Mouse (Mus musculus) limb, embryonic 14.5 days (tissue): ENCODE data around the gene Spem2. TPM values are rescaled to one million over a fixed set of nuclear protein-coding genes. Genes with fewer than 3 reads are reported as not detected.

Experiments used
- ATAC-seq: fragments of 200-750 bp; cut with Nextera tagmentation; 2 replicates; pipeline ENCODE4 v1.8.0; 2017; ENCODE audit warnings: low read depth, moderate number of reproducible peaks, moderate TSS enrichment; ENCODE audit not compliant: low FRiP score
- DNase-seq: peaks from one replicate; pipeline ENCODE4 v3.0.0-alpha.2; 2015; ENCODE audit warnings: low spot score
- H3K27ac ChIP-seq: fragments of 300-500 bp; sonication (generic); replicated peaks from 2 replicates; pipeline ENCODE4 v1.5.1; 2014; ENCODE audit warnings: low read depth, mild to moderate bottlenecking, low read length, moderate library complexity, mixed read lengths
- H3K27me3 ChIP-seq: fragments of 300-500 bp; sonication (generic); 2 replicates; pipeline ENCODE4 v1.6.1; 2014; ENCODE audit warnings: low read length, mixed read lengths; ENCODE audit not compliant: control insufficient read depth, insufficient read depth
- H3K36me3 ChIP-seq: fragments of 300-500 bp; sonication (generic); 2 replicates; pipeline ENCODE4 v1.6.1; 2014; ENCODE audit warnings: mild to moderate bottlenecking, low read length, moderate library complexity, mixed read lengths; ENCODE audit not compliant: control insufficient read depth, insufficient read depth
- H3K4me1 ChIP-seq: fragments of 300-500 bp; sonication (generic); 2 replicates; pipeline ENCODE4 v1.6.1; 2014; ENCODE audit warnings: antibody characterized with exemption, low read length, mixed read lengths; ENCODE audit not compliant: control insufficient read depth, insufficient read depth
- H3K4me2 ChIP-seq: fragments of 300-500 bp; sonication (generic); replicated peaks from 2 replicates; pipeline ENCODE4 v1.6.1; 2014; ENCODE audit warnings: low read depth, mild to moderate bottlenecking, low read length, moderate library complexity; ENCODE audit not compliant: severe bottlenecking
- H3K4me3 ChIP-seq: fragments of 300-500 bp; sonication (generic); replicated peaks from 2 replicates; pipeline ENCODE4 v1.5.1; 2014; ENCODE audit warnings: low read length
- H3K9ac ChIP-seq: fragments of 300-500 bp; sonication (generic); 2 replicates; pipeline ENCODE4 v1.6.1; 2014; ENCODE audit warnings: mild to moderate bottlenecking, low read depth, low read length, moderate library complexity; ENCODE audit not compliant: severe bottlenecking
- H3K9me3 ChIP-seq: fragments of 300-500 bp; sonication (generic); 2 replicates; pipeline ENCODE4 v1.6.1; 2016; ENCODE audit warnings: low read length; ENCODE audit not compliant: control insufficient read depth
- POLR2A ChIP-seq: fragments of 200-500 bp; IDR thresholded peaks from 2 replicates; pipeline ENCODE4 v1.8.0; 2012; ENCODE audit warnings: inconsistent platforms, mild to moderate bottlenecking, moderate library complexity, borderline replicate concordance; ENCODE audit not compliant: insufficient read depth, insufficient read length; ENCODE audit errors: extremely low read depth
- WGBS: fragments of 180-500 bp; shearing (Covaris S2); extraction: QIAGEN DNeasy Blood & Tissue Kit; methylation state at CpG from one replicate; pipeline ENCODE4 v1.1.7; 2014; 5-methylcytosine and 5-hydroxymethylcytosine counted together
- polyA plus RNA-seq, 2 experiments: library from polyadenylated mRNA; depleted of rRNA in 1 of 2; stranded (reverse) in 1 of 2; unstranded in 1 of 2; fragments of >200 nt; fragmentation: Nextera tagmentation in 1 of 2; extraction: Ambion mirVana in 1 of 2; gene quantifications; 2 replicates each; pipeline versions ENCODE4 v1.2.1 to v1.2.3; 2012 to 2014

Spem2 gene
- polyA plus RNA-seq, 2 experiments, result not detected

DNA sequence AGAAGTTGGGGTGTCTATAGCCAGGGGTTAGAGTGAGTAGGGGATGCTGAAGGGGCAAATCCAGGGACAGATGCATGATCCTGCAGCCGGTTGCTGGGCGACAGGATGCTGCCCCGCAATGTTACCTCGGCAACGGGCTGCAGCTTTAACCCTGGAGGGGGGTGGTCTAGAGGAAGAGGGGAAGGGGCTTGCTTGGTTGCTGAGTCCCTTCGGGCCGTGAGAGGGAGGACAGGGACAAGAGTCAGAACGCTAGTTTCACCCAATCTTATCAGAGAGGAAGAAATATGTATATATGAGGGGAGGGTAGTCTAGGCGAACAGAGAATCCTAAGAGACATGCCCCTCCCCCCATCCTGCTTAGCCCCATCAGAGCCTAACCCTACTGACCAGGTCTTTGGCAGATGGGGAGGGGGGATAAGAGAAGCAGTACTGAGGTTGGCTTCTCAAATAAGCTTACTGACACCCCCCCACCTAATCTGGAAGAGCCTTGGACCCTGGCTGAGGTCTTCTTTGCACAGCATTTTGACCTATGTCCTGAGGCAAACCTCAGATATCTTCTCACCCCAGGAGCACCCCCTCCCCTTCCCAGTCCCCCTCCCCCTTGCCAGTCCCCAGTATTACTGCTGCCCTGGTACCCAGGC is 17.2 kb upstream of the Spem2 start:
- Histone ChIP-seq H3K36me3 (peaks cover 33% of the 10 kb centered on the region), H3K9ac (peak overlapping the region; percentile 71; the same call in 1 of the 2 replicates), H3K4me3 (peak overlapping the region; percentile 73), H3K9me3 (no peaks in the 10 kb centered on the region), H3K27ac (no peak overlapping the region), H3K4me1 (peaks cover 37% of the 10 kb centered on the region), H3K4me2 (peak overlapping the region; percentile 95), H3K27me3 (peaks cover 5% of the 10 kb centered on the region; the same call in 1 of the 2 replicates)
- no peak for TF ChIP-seq POLR2A
- peak; percentile 7 for DNase-seq
- WGBS, result 14% methylated on average over 9 of the region's 9 CpGs
- ATAC-seq, result no peak

DNA sequence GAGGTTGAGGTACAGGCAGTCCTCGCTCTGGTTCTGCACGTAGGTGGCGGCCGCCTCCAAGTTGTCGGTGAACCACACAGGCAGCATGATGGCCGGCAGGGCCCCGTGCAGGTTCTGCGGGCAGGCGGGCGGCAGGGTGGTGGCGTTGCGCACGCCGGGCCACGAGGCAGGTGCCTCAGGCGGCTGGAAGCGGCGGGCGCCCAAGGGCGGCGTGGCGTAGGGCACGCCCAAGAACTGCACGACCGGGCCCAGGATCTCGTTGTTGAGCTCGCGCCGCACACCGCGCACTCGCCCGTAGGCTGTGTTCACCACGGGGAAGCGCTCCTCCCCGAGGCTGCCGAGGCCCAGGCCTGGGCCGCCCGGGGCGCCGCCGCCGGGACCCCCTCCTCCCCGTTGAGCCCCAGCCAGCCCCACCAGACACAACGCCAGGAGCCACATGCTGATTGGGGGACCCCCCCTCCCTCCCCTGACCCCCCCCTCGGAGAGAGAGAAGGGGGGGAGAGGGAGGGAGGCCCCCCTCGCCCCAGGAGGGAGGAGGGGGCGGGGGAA is 15.8 kb upstream of the Spem2 start:
- ATAC-seq (no peak), DNase-seq (peak; percentile 21)
- no peak overlapping the region for H3K27ac ChIP-seq
- no peaks in the 10 kb centered on the region for H3K9me3 ChIP-seq
- H3K4me3 ChIP-seq, result peak overlapping the region; percentile 73
- peak overlapping the region; percentile 68 for H3K9ac ChIP-seq
- no peak for TF ChIP-seq POLR2A
- H3K4me2 ChIP-seq, result peak overlapping the region; percentile 95
- H3K27me3 ChIP-seq, result peaks cover 5% of the 10 kb centered on the region; the same call in 1 of the 2 replicates
- H3K36me3 ChIP-seq, result peaks cover 34% of the 10 kb centered on the region
- WGBS, result 7% methylated on average over 43 of the region's 48 CpGs
- peaks cover 31% of the 10 kb centered on the region for H3K4me1 ChIP-seq

DNA sequence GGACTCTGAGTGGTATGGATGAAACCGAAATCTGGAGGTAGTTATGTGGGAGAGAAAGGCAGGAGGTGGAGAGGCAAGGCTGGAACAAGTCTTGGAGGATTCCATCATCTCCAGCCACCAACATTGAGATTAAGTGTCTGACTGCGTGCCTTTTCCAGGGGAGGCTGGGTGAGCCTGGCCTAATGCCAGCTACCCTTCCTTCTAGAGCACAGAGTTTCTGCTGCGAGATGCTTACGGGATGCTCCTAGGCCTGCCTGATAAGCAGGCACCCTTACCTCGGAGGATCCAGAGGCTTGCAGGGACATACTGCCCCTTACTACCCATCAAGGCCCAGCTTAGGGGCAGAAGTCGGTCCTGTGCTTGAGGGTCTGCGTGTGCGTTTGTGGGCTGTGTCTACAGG is 15.3 kb upstream of the Spem2 start:
- H3K27me3 ChIP-seq, result peaks cover 5% of the 10 kb centered on the region; the same call in 1 of the 2 replicates
- H3K9me3 ChIP-seq, result no peaks in the 10 kb centered on the region
- DNase-seq, result no peak
- 61% methylated on average over 8 of the region's 8 CpGs for WGBS
- no peak for ATAC-seq
- H3K36me3 ChIP-seq, result peaks cover 37% of the 10 kb centered on the region
- H3K9ac ChIP-seq, result peak overlapping the region; percentile 68
- H3K27ac ChIP-seq, result no peak overlapping the region
- peaks cover 30% of the 10 kb centered on the region for H3K4me1 ChIP-seq
- H3K4me2 ChIP-seq, result peak overlapping the region; percentile 95
- no peak for TF ChIP-seq POLR2A
- peak overlapping the region; percentile 73 for H3K4me3 ChIP-seq

DNA sequence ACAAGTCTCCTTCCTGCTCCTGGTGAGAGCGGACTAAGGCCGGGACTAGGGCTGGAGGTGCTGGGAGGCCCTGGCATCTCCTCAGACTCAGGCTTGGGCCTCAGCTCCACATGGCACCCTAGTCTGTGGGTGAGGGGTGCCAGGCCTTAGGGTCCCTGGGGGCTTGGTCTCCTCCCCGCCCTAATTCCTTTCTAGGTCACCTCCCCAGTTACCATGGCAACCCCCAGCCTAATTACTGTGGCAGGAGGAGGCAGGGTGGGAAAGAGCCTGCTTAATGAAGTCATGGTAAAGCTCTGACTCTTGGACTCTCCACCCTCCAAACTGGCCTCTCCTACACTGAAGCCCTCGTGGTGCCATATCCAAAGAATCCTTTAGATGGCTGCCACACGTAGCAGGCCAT is 10.6 kb upstream of the Spem2 start:
- ATAC-seq (no peak), DNase-seq (no peak)
- Histone ChIP-seq H3K36me3 (peaks cover 79% of the 10 kb centered on the region), H3K4me1 (peaks cover 5% of the 10 kb centered on the region), H3K9ac (no peak overlapping the region; the same call in 1 of the 2 replicates), H3K4me2 (no peak overlapping the region), H3K9me3 (no peaks in the 10 kb centered on the region), H3K4me3 (no peak overlapping the region), H3K27me3 (peaks cover 4% of the 10 kb centered on the region; the same call in 1 of the 2 replicates), H3K27ac (no peak overlapping the region)
- WGBS, result 56% methylated on average over 5 of the region's 5 CpGs
- no peak for TF ChIP-seq POLR2A

DNA sequence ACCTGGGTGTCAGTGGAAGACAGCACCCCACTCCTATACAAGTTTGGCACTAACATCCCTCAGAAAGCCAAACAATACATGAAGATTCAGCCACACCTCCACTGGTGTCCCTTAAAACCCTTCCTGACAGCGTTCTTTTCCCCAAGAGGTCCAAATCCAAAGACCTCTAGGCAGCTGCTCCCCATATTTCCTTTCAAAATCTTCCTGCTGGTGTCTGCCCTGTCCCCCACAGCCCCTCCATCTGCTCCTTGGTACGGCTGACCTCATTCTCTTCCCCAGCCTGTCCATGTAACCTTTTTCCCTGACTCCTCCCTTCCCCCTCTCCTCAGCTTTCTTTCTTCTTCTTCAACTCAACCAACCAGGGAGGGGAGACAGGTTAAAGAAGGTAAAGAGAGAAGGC is 5.2 kb upstream of the Spem2 start:
- no peak overlapping the region for H3K9ac ChIP-seq
- no peak overlapping the region for H3K4me3 ChIP-seq
- no peaks in the 10 kb centered on the region for H3K9me3 ChIP-seq
- DNase-seq, result no peak
- H3K27me3 ChIP-seq, result no peaks in the 10 kb centered on the region
- H3K36me3 ChIP-seq, result peaks cover 42% of the 10 kb centered on the region
- no peak for TF ChIP-seq POLR2A
- WGBS, result 73% methylated on average over 2 of the region's 2 CpGs
- no peak for ATAC-seq
- no peak overlapping the region for H3K27ac ChIP-seq
- no peaks in the 10 kb centered on the region for H3K4me1 ChIP-seq
- no peak overlapping the region for H3K4me2 ChIP-seq
